Mouse (Mus musculus) megakaryocyte, embryonic 14.5 days (primary cell): ENCODE measurements around the gene Ptpra.

Experiments used
- FLI1 ChIP-seq: IDR thresholded peaks from 2 replicates; pipeline ENCODE4 v1.6.1; 2012; ENCODE audit warnings: low read length, inconsistent platforms, mixed read lengths
- GATA1 ChIP-seq: IDR thresholded peaks from 3 replicates; pipeline ENCODE4 v1.6.1; 2012; ENCODE audit warnings: mixed read lengths, low read length, inconsistent platforms, borderline replicate concordance

GRCm38 (mm10) chr2:130540266-130540665 is 90.2 kb downstream of the Ptpra start:
- TF ChIP-seq FLI1: no peak
- no peak for TF ChIP-seq GATA1
